Mouse (Mus musculus) heart, postnatal 0 days (tissue): ENCODE data around the gene Ampd3.

Source experiments
- CTCF ChIP-seq: IDR thresholded peaks from 2 replicates; pipeline ENCODE4 v1.5.1; 2016; ENCODE audit warnings: antibody characterized with exemption, control low read depth, low read depth
- EP300 ChIP-seq: IDR thresholded peaks from 2 replicates; pipeline ENCODE4 v1.6.1; 2016; ENCODE audit warnings: antibody characterized with exemption, low read depth

- TF ChIP-seq EP300 = no peak
- no peak for TF ChIP-seq CTCF
Observed at GRCm38 (mm10) chr7:110756440-110756839, 11.6 kb upstream of the Ampd3 start.
